Mouse (Mus musculus) cerebral cortex, adult 2 months (tissue): ENCODE data around the gene Slc44a5.

Experiments used
- WGBS: fragments of 180-500 bp; shearing (Covaris S2); methylation state at CpG from one replicate; pipeline ENCODE4 v1.1.7; 2018; 5-methylcytosine and 5-hydroxymethylcytosine counted together

Slc44a5 gene

DNA sequence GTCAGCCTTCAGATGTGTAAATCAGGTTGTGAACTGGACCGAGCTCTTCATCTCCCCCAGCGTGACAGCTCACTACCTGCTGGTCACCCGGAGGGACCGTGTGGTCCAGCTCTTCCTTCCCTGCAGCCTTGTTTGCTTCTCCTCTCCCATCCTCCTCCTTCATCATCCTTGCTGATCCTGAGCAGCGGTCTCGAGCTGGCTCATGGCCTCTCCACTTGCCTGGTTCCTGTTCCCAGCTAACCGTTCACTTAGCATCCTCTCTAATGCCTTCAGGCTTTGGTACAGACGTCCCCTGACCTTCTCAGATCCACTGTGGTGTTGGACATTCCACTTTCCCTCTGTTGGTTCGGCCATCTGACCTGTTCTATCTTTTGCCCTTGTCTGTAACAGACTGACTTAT, 128.4 kb downstream of the Slc44a5 start:
- WGBS = 91% methylated on average over 9 of the region's 9 CpGs

DNA sequence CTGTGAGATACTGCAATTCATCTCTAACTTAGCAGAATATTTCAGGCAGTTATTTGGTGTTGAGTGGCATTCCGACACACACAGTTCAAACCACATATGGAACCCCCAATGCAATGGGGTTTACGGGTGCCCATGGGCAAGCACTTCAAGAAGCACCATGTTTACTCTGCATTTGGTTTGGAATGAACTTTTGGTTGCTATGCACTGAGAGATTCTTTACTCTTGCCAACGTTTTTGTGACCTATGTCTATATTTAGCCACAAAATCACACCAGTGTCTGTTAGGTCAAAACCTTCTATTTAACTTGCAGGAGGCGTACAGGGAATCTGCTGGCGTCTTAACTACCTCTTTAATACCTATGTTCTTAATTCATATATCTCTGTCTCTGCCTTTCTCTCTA, 137.3 kb downstream of the Slc44a5 start:
- 82% methylated on average over 5 of the region's 5 CpGs for WGBS

DNA sequence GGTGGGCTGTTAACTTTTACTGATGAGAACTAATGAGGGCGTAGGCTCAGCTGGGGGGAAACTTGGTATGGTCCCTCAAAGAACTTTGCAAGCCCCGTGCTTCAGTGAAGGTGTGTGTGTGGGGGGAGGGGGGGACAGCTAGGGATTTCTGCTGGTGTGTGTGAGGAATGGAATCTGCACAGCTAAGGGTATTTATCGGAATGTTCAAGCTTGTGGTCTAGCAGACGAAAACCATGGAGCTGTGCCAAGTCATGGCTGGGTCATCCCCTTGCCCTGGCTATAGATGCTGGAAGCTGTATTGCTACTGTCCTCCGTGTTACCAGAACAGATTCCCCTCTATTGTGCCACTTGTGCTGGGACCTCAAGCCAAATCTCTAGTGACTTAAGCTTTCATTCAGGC, 138.0 kb downstream of the Slc44a5 start:
- WGBS = 63% methylated on average over 5 of the region's 5 CpGs

DNA sequence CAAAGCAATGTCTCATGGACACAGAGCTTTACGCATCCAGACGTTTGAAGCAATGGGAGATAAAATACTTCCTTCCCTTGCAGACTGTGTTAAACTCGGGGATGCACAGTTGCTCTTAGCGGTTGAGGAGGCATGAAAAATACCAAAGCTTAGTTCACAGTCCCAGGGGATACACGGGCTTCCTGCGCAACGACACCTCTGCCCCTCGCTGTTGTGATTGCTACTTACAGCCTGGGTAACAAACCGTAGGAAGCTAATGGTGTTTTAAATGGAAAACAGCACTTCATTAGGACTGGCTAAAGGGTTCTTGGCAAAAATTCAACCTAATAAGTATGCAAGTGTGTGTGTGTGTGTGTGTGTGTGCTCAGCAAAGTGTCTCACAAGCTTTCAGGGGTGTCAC, 141.8 kb downstream of the Slc44a5 start:
- 59% methylated on average over 9 of the region's 9 CpGs for WGBS

DNA sequence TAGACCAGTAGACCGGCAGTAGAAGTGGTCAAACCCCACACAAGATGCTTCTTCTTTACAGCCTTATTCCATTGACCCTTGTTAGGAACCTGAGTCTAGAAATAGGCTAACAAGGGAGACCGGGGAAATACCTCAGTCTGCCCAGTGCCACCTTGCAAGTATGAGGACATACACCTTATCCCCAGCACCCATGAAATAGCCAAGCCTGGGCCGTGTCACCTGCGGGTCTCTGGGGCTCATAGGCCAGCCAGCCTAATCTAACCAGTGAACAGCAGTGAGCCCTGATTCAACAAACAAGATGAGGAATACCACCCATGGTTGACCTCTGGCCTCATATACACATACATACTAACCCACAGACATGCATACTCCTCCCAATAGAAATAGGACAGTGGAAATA, 142.2 kb downstream of the Slc44a5 start:
- 91% methylated on average over 4 of the region's 4 CpGs for WGBS

DNA sequence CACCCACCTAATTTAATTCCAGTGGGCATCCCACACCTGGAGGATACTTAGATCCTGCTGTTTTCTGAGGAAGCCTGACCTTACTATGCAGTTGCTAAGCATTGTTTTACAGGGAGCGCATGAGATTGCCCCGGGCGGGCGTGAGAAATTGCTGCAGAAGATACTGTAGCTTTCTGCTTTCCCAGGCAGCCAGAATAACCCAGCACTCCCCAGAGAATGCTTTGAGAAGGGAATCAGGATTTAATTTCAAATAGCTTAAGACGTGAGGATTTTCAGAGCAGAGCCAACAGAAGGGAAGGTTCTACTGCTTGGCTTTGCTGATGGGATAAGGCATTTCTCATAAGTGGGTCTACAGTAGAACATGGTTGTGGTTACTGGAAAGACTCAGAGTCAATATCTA, 142.8 kb downstream of the Slc44a5 start:
- 85% methylated on average over 5 of the region's 5 CpGs for WGBS

DNA sequence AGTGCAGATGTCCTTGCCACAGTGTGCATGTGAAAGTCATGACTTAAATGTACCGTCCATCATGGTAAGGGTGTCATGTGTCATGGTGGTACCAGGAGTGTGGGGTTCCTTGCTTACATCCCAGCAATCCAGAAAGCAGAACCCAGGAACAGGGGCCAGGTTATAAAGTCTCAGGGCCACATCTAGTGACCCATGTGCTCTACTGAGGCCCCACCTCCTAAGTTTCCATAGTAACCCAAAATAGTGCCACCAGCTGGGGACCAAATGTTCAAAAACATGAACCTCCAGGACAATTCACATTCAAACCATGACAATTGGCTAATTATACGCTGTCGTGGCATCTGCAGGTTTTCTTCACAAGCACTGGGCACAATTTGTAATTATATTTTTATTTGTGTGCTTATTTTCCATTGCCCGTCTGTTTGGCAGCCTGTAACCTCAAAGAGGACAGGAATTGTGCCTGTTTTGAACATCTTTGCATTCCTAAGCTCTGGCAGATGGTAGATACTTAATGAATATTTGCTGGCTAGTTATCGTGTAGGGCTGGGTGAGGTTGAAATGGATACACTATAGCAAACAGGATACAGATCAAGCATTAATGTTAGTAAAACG, 145.9 kb downstream of the Slc44a5 start:
- WGBS = 72% methylated on average over 6 of the region's 6 CpGs

DNA sequence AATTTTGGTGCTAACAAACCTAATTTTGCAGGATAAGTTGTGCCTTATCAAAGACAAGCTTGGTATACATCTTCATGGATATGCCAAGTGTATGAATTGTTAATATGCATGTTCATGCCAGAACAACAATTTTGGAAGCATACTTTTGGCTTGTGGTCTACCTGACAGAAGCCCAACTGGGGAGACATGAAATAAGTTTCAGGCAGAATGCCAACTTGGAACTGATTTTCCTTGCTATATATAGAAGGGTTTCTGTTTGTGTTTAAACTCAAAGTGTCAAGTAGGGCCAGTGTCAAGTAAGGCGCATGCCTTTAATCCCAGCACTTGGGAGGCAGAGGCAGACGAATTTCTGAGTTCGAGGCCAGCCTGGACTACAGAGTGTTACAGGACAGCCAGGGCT, 149.3 kb downstream of the Slc44a5 start:
- 87% methylated on average over 3 of the region's 3 CpGs for WGBS

DNA sequence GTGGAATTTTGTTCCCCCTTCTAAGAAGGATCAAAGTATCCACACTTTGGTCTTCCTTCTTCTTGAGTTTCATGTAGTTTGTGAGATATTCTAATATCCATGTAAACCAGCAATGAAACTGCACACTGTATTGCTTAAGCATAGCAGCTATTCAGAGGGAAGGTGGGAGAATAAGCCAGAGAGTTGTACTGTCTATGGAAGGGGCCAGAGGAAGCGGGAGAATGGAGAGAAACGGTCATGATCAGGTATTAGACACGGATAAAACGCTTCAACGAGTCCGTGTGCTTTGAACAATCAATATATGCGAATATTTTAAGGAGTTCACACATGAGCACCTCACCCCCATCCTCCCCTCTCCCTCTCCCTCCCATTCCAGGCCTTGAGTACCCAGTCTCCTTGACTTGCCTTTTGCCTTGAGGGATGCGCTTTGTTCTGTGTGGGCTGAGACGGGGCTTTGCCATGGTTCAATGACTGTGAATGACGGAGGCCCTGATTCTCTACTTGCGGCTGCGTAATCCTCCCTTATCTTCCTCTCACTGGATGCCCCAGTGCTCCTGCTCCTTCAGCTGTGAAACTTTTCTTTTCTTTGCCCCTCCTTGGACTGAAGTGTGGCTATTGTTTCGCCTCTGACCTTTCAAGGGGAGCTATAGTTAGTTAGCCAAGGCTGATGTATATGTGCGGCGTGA, 151.8 kb downstream of the Slc44a5 start:
- WGBS = 88% methylated on average over 15 of the region's 15 CpGs

DNA sequence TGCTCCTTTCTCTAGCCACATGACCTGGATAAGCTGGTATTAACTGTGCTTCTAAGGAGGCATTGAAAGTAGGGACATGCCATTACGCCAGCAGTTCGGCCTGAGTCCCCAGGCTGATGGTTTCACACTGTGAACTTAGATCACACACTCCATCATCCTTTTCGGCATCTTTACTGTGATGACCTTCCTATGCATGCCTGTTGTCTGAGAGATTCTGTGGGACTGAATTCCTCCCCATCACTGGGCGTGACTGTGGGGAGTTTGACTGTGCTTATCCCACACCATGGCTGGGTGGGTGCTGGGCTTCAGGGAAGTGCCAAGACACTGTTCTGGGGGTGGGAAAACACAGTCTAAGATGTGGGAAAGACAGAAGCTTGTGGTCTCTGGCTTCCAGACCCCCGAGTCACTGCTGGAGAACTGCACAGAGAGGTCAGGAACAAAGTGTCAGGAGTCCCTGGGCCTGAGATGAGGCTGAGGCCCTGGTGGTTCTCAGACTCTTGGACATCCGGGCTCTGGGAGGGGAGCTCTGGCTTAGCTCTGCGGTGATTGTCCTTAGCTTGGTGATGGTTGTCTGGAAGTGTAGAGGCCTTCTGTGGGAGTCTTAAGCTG, 152.6 kb downstream of the Slc44a5 start:
- WGBS = 87% methylated on average over 7 of the region's 7 CpGs

DNA sequence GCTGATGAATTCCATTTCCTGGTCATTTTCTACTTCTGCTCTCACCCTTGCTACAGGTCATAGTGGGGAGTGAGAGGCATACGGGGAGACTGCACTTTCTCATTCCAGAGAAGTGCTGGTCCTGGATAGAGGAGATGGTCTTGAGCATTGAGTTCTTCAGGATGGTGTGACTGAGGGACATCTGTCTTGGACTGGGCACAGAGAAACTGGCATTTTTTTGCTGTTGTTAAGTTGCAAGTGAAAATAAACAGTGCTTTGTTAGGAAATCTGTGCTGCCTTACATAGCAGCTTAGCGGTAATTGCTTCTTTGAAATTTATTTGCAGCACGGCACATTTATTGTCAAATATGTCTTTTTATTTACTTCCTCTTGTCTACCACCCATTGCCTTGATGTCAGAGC, 154.0 kb downstream of the Slc44a5 start:
- 68% methylated on average over 3 of the region's 3 CpGs for WGBS

DNA sequence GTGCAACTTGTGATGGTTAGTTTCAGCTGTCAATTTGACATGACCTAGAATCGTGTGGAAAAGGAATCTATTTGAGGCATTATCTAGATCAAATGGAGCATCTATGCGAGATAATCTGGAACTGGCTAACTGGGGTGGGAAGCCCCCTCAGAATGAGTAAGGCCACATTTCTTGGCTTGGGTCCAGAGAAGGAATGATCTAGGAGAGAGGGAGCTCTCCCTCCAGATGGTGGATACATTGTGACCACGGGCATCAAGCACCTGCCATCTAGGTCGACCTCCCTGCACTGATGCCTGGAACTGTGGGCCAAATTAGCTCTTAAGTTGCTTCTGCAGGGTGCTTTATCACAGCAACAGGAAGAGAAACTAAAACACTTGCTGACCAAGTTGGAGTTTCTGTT, 155.8 kb downstream of the Slc44a5 start:
- 76% methylated on average over 4 of the region's 4 CpGs for WGBS

DNA sequence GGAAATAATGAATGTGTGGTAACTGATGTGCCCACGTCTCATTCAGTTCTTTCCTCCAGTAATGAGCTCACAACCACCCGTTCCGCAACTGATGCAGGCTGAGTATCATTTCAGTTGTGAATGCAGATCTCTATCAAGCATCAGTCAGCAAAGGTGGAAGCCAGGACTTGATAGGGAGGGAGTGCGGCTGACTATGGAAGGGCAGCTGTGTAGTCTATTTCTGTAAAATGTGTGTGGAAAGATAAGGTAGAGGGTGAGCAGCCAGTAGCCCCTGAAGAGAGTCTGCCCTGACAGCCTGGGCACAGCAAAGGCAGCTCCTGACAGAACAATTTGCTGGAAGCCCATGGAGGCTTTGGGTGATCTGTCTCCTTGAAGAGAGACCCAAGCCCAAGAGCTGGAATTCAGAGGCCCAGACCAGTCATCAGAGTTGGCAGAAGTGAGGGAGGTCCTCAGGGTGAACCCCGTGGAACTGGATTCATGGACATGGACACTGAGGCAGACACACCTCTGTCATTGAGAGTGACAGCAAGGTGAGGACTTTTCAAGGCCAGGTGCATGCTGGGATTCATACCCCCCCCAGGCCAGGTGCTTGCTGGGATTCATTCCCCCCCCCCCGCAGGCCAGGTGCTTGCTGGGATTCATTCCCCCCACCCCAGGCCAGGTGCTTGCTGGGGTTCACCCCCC, 157.3 kb downstream of the Slc44a5 start:
- 92% methylated on average over 6 of the region's 6 CpGs for WGBS

DNA sequence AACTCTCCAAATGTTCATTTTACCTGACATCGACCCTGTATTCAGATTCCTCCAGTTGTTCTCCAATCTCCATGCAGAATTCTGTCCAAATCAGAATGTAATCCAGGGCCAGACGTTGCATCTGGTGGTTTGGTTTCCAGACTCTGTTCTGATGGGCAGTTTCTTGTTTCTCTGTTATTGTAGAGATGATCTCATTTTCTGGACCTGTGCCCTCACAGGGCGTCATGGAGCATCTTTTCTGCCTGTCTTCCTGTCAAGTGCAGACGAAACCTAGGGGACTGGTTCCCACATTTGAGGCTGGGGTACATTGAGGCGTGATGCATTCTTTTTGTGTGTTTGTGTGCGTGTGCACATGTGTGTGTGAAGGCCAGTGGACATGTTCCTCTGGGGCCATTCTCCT, 160.8 kb downstream of the Slc44a5 start:
- 73% methylated on average over 6 of the region's 6 CpGs for WGBS

DNA sequence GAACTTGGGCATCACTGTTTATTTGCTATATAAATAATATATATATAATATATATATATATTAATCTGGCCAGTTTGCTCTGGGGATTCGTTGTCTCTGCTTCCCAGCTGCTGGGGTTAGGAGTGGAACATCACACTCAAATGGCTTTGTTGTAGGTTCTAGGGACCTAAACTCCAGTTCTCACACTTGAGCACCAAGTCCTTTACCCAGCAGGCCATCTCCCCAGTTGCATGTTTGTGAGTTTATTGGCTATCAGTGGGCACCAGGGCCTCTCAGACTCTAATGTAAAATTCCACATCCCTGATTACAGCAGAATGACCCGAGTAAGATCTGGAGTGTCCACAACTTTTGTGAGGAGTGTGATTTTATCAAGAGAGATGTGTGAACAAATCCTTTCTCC, 161.5 kb downstream of the Slc44a5 start:
- WGBS = 93% methylated on average over 2 of the region's 2 CpGs

DNA sequence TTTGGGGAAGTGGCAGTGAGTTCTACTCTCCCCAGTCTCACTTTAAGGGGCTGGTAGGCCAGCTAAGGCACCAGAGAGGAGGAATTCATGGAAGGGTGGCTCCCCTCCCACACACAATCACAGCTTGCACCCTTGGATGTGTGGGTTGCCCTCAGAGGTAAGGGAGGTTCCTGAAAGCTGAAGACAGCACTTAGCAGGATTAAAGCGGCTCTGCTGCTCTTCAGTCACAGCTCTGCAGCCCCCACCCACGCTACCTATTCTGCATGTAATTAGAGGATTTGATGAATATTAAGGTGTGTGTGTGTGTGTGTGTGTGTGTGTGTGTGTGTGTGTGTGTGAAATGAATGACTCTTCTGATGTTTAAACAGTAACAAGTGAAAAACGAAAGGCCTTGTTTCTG, 163.3 kb downstream of the Slc44a5 start:
- 63% methylated on average over 3 of the region's 3 CpGs for WGBS

DNA sequence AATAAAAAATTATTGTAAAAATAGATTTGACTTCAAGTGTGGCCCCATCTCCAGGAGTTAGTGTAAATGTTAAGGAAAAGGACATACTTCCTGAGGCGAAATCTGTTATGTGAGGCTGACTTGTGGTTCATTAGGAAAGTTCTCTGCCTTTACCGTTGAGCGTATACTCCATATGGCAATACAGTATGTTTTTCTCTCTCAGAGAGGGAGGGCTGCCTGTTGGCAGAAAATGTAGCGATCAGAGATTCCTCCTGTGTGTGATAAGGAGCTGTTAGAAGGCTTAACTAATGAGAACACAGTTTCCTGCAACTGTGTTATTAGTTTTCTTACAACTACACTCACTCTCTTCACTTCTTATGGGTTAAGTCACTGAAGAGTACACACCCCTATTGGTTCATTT, 168.1 kb downstream of the Slc44a5 start:
- 62% methylated on average over 4 of the region's 4 CpGs for WGBS

DNA sequence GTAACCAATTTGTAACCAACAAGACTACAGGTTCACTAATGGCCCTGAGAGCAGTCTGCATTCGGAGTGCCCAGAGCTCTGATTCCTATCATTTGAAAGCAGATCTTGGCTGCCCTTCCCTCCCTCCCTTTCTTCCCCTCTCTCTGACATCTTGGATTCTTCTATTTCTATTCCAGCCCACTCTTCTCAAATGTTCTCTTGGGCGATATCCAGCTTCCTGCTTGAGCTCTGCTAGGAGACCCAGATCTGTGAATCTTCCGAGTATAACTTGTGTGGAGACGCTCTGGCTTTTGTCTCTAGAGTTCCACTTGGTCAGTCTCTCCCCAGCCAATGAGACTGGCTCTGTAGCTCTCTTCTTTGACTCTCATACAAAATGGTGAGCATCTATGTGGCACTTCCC, 169.4 kb downstream of the Slc44a5 start:
- WGBS = 52% methylated on average over 4 of the region's 4 CpGs

DNA sequence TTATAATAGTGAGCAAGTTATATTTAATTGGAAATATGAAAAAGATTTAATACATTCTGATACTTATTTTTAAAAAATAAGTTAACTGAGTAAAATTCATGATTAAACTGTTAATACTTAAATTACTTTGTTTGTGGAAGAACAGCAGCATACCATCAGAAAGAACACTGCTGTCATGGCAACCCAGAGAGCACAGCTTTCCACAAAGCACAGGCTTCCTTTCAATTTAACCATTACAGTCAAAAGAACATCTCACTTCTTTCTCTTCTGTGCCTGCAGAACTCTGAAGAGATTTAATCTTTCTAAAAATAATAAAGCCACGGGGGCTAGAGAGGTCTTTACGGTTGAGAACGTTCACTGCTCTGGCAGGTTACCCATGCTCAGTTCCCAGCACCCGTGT, 172.5 kb downstream of the Slc44a5 start:
- WGBS = 53% methylated on average over 4 of the region's 4 CpGs

DNA sequence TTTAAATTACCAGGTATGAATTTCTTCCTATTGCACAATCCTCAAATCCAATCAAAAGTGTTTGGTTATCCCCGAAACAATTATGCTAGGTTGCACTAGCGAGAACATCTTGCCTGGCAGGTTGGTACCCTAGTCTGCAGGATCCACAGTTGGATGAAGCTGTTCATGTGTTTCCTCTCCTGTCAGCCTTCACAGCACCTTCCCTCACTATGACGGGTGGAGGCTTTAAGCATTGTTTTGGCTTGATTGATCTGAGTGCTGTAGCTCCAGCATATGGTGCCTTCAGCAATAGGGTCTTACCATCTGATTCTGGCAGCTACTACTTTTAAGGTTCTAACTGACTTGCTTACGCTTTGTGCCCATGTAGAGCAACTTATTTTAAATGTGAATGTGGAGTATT, 176.5 kb downstream of the Slc44a5 start:
- 87% methylated on average over 4 of the region's 4 CpGs for WGBS

DNA sequence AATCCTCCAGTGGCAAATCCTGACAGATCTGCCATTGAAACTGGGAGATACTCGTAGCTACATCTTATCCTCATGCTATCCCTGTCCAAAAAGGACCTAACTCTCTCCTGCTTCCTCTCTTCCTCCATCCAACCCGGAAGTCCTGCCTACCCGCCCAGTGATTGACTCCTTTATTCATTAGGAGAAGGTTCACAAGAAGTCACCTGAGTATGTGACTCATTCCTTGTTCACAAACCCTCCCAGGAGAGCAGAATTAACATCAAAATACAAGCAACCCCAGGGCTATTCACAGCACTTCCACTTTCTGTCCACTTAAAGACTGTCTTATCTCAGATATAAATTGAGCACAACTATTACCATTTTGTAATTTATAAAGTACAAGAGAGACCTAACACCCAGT, 180.3 kb downstream of the Slc44a5 start:
- WGBS = 90% methylated on average over 3 of the region's 3 CpGs

DNA sequence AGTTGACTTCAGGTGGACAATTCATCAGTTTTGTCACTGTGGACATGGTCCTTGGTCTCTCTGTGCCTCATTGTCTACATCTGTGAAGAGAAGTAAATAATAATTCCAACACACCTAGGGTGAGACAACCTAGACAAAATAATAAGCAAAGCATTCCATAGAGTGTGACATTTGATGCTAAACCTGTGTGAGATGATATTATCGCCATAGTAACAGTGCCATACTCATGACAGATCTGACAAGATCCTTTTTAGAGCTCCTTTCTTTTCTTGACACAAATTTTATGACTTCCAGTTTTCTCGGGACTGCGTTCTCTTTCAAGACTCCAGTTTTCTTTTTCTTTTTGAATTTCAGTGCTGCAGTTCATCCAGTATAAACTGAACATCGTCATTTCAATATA, 192.6 kb downstream of the Slc44a5 start:
- 70% methylated on average over 4 of the region's 4 CpGs for WGBS
